In genomic region chr2:145866695-145867449, GRCm38 (mm10) we compare ENCODE assay signal across 22 mouse cellular contexts. TPM values are rescaled to one million over a fixed set of nuclear protein-coding genes. Genes with fewer than 3 reads are reported as not detected.
DNase-seq lines count a peak whose midpoint lies in the region; TF ChIP-seq lines count a peak whose summit lies in the region.
"Had no signal": no experiment of that assay in that cellular context is flagged by ENCODE, and none has a peak within 500 bp of the region (broad histone marks: within the 10 kb centered on the region; RNA-seq: fewer than 3 reads in every experiment).

No protein-coding gene starts in this region.

- no peak for TF ChIP-seq POLR2A in heart, adult 2 months (IDR thresholded peaks at IDR 0.05; ENCODE audit: insufficient read depth, low read depth, low read length)

- no peak overlapping the region for H3K4me3 ChIP-seq in heart, adult 2 months
- no peak overlapping the region for H3K4me3 ChIP-seq in left cerebral cortex, adult 2 months
- H3K4me3 ChIP-seq in macrophage (ENCODE audit: inconsistent target), result no peak overlapping the region
- H3K4me3 ChIP-seq: forebrain, embryonic 15.5 days; limb, embryonic 12.5 days; midbrain, embryonic 13.5 days; myocyte; neural tube, embryonic 15.5 days had no signal

- no peak for TF ChIP-seq EP300 in heart, adult 2 months (IDR thresholded peaks at IDR 0.05; ENCODE audit: insufficient read depth, low read depth, low read length)

- WGBS in heart, adult 2 months, result 95% methylated on average over 11 of the region's 11 CpGs
- WGBS in macrophage (ENCODE audit: missing documents), result 88% methylated on average over 11 of the region's 11 CpGs

- TF ChIP-seq CTCF in heart, adult 2 months (IDR thresholded peaks at IDR 0.05), result peak; percentile 38
- TF ChIP-seq CTCF in left cerebral cortex, adult 2 months (IDR thresholded peaks at IDR 0.05), result peak; percentile 8

- intact Hi-C loops in heart, adult 2 months (cut with DNase I), result no loop called here
- intact Hi-C loops in heart, postnatal 25 days (cut with DNase I), result no loop called here
- intact Hi-C loops in left cerebral cortex, adult 2 months (cut with DNase I), result no loop called here
- intact Hi-C loops in left cerebral cortex, postnatal 14 days (cut with DNase I), result no loop called here

- peaks cover 9% of the 10 kb centered on the region for H3K79me2 ChIP-seq in heart, adult 2 months (replicated peaks; ENCODE audit: control insufficient read depth, insufficient read depth, low read length)
- peaks cover 100% of the 10 kb centered on the region for H3K79me2 ChIP-seq in macrophage (ENCODE audit: inconsistent target)

- no peak overlapping the region for H3K9ac ChIP-seq in heart, adult 2 months (ENCODE audit: low read depth, low read length)
- H3K9ac ChIP-seq: forebrain, embryonic 15.5 days; hindbrain, embryonic 14.5 days; limb, embryonic 12.5 days; liver, embryonic 14.5 days; midbrain, embryonic 13.5 days; neural tube, embryonic 15.5 days had no signal

- H3K4me1 ChIP-seq in heart, adult 2 months (ENCODE audit: control insufficient read depth, insufficient read depth, low read length), result peaks cover 8% of the 10 kb centered on the region
- H3K4me1 ChIP-seq: neural tube, embryonic 15.5 days had no signal

- no peak overlapping the region for H3K27ac ChIP-seq in heart, adult 2 months
- no peak overlapping the region for H3K27ac ChIP-seq in left cerebral cortex, adult 2 months
- peak overlapping the region; percentile 31 for H3K27ac ChIP-seq in macrophage
- H3K27ac ChIP-seq: forebrain, embryonic 15.5 days; hindbrain, embryonic 14.5 days; limb, embryonic 12.5 days; liver, embryonic 14.5 days; midbrain, embryonic 13.5 days; neural tube, embryonic 15.5 days had no signal

- H3K36me3 ChIP-seq in heart, adult 2 months (ENCODE audit: control insufficient read depth, insufficient read depth, low read length), result peaks cover 13% of the 10 kb centered on the region
- H3K36me3 ChIP-seq in macrophage (ENCODE audit: inconsistent target), result peaks cover 30% of the 10 kb centered on the region; the same call in 1 of the 2 replicates
- H3K36me3 ChIP-seq: forebrain, embryonic 15.5 days; midbrain, embryonic 13.5 days; neural tube, embryonic 15.5 days had no signal

- DNase-seq in heart, adult 2 months, result no peak
- DNase-seq in heart, postnatal 25 days (ENCODE audit: low spot score), result no peak
- DNase-seq in left cerebral cortex, adult 2 months (ENCODE audit: extremely low spot score in 1 of 2, low spot score in 2 of 2), result no peak
- no peak for DNase-seq in left cerebral cortex, postnatal 14 days (ENCODE audit: low spot score in 2 of 2)
- peak; percentile 37 for DNase-seq in ES-CJ7 (ENCODE audit: low read depth, low spot score)
- DNase-seq in spleen, postnatal 10 days (ENCODE audit: low spot score in 2 of 2), result no peak
- no peak for DNase-seq in adrenal gland, adult 18-20 months (ENCODE audit: low spot score in 2 of 2)
- DNase-seq: adrenal gland, adult 2 months; cerebellum, postnatal 25 days; heart, postnatal 10 days; kidney, adult 11 months; kidney, postnatal 14 days; lung, postnatal 14 days; thymus, adult 18-20 months had no signal

- no peaks in the 10 kb centered on the region for H3K27me3 ChIP-seq in heart, adult 2 months (ENCODE audit: control insufficient read depth, insufficient read depth, low read length)
- H3K27me3 ChIP-seq: forebrain, embryonic 15.5 days; limb, embryonic 12.5 days; midbrain, embryonic 13.5 days; neural tube, embryonic 15.5 days had no signal

RNA-seq across cellular contexts. Expression of gene Naa20, which starts 35.0 kb away (rescaled TPM):
- total RNA-seq in heart, adult 2 months (2021), result 10 to 100 TPM; 89.9 to 95.3 TPM
- 51.3 and 91.4 TPM in 2 replicates for polyA plus RNA-seq in heart, adult 2 months (2012; rRNA removed)
- 100 to 1,000 TPM; 102 to 108 TPM for total RNA-seq in heart, postnatal 25 days (2021)
- total RNA-seq in left cerebral cortex, adult 2 months (2021), result 10 to 100 TPM; 71.8 to 80.8 TPM
- 10 to 100 TPM; 72.3 to 79.3 TPM for total RNA-seq in left cerebral cortex, postnatal 14 days (2021)
- 100 to 1,000 TPM in 21 of 26 experiments, 10 to 100 TPM in 5; 43.5 to 281 (median 153) TPM for total RNA-seq in macrophage (2018; cell fraction: chromatin; rRNA removed)
- 10 to 100 TPM; 62.8 to 89.3 (median 71.5) TPM for total RNA-seq in macrophage (2018; cell fraction: cytosol; rRNA removed)
- 100 to 1,000 TPM in 15 of 26 experiments, 10 to 100 TPM in 11; 41.0 to 277 (median 102) TPM for total RNA-seq in macrophage (2018; cell fraction: nucleus; rRNA removed)
- 73.2 to 165 TPM (median 79.1 TPM) in 3 replicates for polyA plus RNA-seq in macrophage (2018)
- 10 to 100 TPM; 50.6 to 59.5 TPM for total RNA-seq in adrenal gland, adult 18-20 months (2021)
